Mouse (Mus musculus): ENCODE measurements at regions not wholly inside any gene's neighbourhood (a gene's known extent, or its start where the extent isn't known, plus 50 kb on each side); places are given as distances from the start of the nearest gene placed in this dataset.

- DNase-seq, result no peak
Measured at GRCm38 (mm10) chr4:89500232-89500631, 179.0 kb upstream of the Dmrta1 start.

GRCm38 (mm10) chr4:89490947-89491346 lies 180.1 kb upstream of the Cdkn2b start:
- DNase-seq, result no peak

- no peak for DNase-seq
Measured at GRCm38 (mm10) chr4:89487416-89488165, 176.8 kb upstream of the Cdkn2b start.

GRCm38 (mm10) chr4:89486963-89487362 lies 176.1 kb upstream of the Cdkn2b start:
- no peak for DNase-seq

GRCm38 (mm10) chr4:89485981-89486531 lies 175.2 kb upstream of the Cdkn2b start:
- DNase-seq, result no peak

- DNase-seq, result no peak
Measured at GRCm38 (mm10) chr4:89478646-89479237, 167.9 kb upstream of the Cdkn2b start.

- DNase-seq, result no peak
Measured at GRCm38 (mm10) chr4:89475848-89476247, 165.0 kb upstream of the Cdkn2b start.

- DNase-seq, result no peak
Measured at GRCm38 (mm10) chr4:89474836-89475541, 164.2 kb upstream of the Cdkn2b start.

- DNase-seq, result no peak
Measured at GRCm38 (mm10) chr4:89471426-89471825, 160.6 kb upstream of the Cdkn2b start.

GRCm38 (mm10) chr4:89470756-89471155 lies 159.9 kb upstream of the Cdkn2b start:
- DNase-seq, result no peak

- no peak for DNase-seq
Measured at GRCm38 (mm10) chr4:89469883-89470282, 159.0 kb upstream of the Cdkn2b start.

GRCm38 (mm10) chr4:89469406-89469805 lies 158.6 kb upstream of the Cdkn2b start:
- no peak for DNase-seq

- no peak for DNase-seq
Measured at GRCm38 (mm10) chr4:89466766-89467165, 155.9 kb upstream of the Cdkn2b start.

- DNase-seq, result no peak
Measured at GRCm38 (mm10) chr4:89463121-89463520, 152.3 kb upstream of the Cdkn2b start.

- no peak for DNase-seq
Measured at GRCm38 (mm10) chr4:89460170-89460762, 149.4 kb upstream of the Cdkn2b start.

GRCm38 (mm10) chr4:89459346-89459666 lies 148.5 kb upstream of the Cdkn2b start:
- DNase-seq, result no peak

GRCm38 (mm10) chr4:89458628-89459345 lies 147.9 kb upstream of the Cdkn2b start:
- DNase-seq, result no peak

- no peak for DNase-seq
Measured at GRCm38 (mm10) chr4:89457861-89458260, 147.0 kb upstream of the Cdkn2b start.

GRCm38 (mm10) chr4:89454926-89455325 lies 144.1 kb upstream of the Cdkn2b start:
- DNase-seq, result no peak

- no peak for DNase-seq
Measured at GRCm38 (mm10) chr4:89453051-89453450, 142.2 kb upstream of the Cdkn2b start.

GRCm38 (mm10) chr4:89451741-89452140 lies 140.9 kb upstream of the Cdkn2b start:
- DNase-seq, result no peak

GRCm38 (mm10) chr4:89446765-89447487 lies 136.1 kb upstream of the Cdkn2b start:
- DNase-seq, result no peak
